Mouse (Mus musculus): ENCODE results near the gene Rgs11. TPM values are rescaled to one million over a fixed set of nuclear protein-coding genes. Genes with fewer than 3 reads are reported as not detected.
"Not testable (repeated sequence)": the region's sequence is repeated elsewhere in the genome, so short reads cannot be mapped to it uniquely, and the experiment has no call there.

The Rgs11 gene
- 8.6 and 9.3 TPM in 2 replicates for polyA plus RNA-seq (2015; fragmentation: Nextera tagmentation; extraction: Ambion mirVana)

- WGBS = 2% methylated on average over 22 of the region's 22 CpGs
- peaks cover 5% of the 10 kb centered on the region for H3K36me3 ChIP-seq
- no peak for ATAC-seq (ENCODE audit: extremely low read depth, insufficient number of reproducible peaks, low FRiP score, low TSS enrichment)
- H3K4me2 ChIP-seq = peak within 1 kb of the TSS; percentile 98
- no peaks in the 10 kb centered on the region for H3K9me3 ChIP-seq
- H3K9ac ChIP-seq = peak within 1 kb of the TSS; percentile 76
- peaks cover 26% of the 10 kb centered on the region for H3K4me1 ChIP-seq
- H3K27ac ChIP-seq (replicated peaks) = no peak within 1 kb of the TSS
- H3K4me3 ChIP-seq = peak within 1 kb of the TSS; percentile 63
- H3K27me3 ChIP-seq (replicated peaks) = peaks cover 87% of the 10 kb centered on the region
Observed at GRCm38 (mm10) chr17:26202737-26203136, at the start of gene Rgs11. Rgs11 (plus strand) TSS chr17:26202951.

DNA sequence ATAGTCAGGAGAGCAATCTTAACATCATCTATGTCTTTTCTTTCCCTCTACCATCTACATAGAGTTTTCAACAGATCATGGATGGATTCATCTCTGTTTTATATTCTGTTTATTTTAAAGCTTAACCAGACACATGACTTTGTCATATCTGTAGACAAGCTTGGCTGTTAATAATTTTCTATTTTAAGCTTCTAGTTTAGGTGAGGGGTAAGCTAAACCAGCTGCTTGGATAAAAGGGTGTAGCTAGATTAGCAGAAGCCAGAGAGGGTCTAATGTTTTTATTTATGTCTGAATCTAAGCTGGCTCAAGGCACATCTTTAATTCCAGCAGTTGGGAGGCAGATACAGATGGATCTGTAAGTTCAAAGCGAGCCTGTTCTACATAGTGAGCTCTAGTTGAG, 40.0 kb upstream of the Rgs11 start:
- H3K4me2 ChIP-seq = no peak overlapping the region
- WGBS = 90% methylated on average over 1 of the region's 1 CpGs

GRCm38 (mm10) chr17:26168039-26168438, 34.7 kb upstream of the Rgs11 start:
- Histone ChIP-seq H3K4me1 (peaks cover 10% of the 10 kb centered on the region), H3K4me2 (no peak overlapping the region), H3K4me3 (no peak overlapping the region), H3K27ac (replicated peaks) (no peak overlapping the region), H3K9me3 (no peaks in the 10 kb centered on the region), H3K9ac (no peak overlapping the region), H3K36me3 (peaks cover 15% of the 10 kb centered on the region), H3K27me3 (replicated peaks) (no peaks in the 10 kb centered on the region)
- no peak for ATAC-seq (ENCODE audit: extremely low read depth, insufficient number of reproducible peaks, low FRiP score, low TSS enrichment)
- whole genome bisulfite sequencing = 82% methylated on average over 2 of the region's 2 CpGs

More for the DNA sequence above, 40.0 kb upstream of the Rgs11 start:
- no peak for ATAC-seq (ENCODE audit: extremely low read depth, insufficient number of reproducible peaks, low FRiP score, low TSS enrichment)
- no peaks in the 10 kb centered on the region for H3K9me3 ChIP-seq
- no peak overlapping the region for H3K9ac ChIP-seq
- peaks cover 19% of the 10 kb centered on the region for H3K4me1 ChIP-seq
- H3K27me3 ChIP-seq (replicated peaks) = no peaks in the 10 kb centered on the region
- peaks cover 10% of the 10 kb centered on the region for H3K36me3 ChIP-seq
- 0 out of 2 replicates have a peak overlapping the region, but pooled peaks have one; percentile 24 for H3K27ac ChIP-seq (replicated peaks)
- H3K4me3 ChIP-seq = no peak overlapping the region

DNA sequence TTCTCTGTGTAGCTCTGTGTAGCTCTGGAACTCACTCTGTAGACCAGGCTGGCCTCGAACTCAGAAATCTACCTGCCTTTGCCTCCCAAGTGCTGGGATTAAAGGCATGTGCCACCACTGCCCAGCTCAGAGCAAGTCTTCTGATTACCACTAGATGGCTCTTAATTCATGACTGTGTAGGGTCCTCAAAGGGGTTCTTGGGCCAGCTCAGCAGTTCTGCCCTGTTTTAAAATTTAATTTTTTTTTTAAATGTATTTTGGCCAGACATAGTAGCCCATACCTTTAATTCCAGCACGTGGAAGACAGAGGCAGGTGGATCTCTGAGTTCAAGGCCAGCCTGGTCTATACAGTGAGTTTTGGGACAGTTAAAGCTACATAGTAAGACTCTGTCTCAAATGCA, 27.5 kb upstream of the Rgs11 start:
- ATAC-seq (ENCODE audit: extremely low read depth, insufficient number of reproducible peaks, low FRiP score, low TSS enrichment); H3K9ac ChIP-seq; H3K4me3 ChIP-seq; H3K27me3 ChIP-seq (replicated peaks); H3K9me3 ChIP-seq; H3K4me2 ChIP-seq; H3K4me1 ChIP-seq; H3K27ac ChIP-seq (replicated peaks): not testable (repeated sequence)
- WGBS = 75% methylated on average over 2 of the region's 2 CpGs
- H3K36me3 ChIP-seq = peaks cover 56% of the 10 kb centered on the region

DNA sequence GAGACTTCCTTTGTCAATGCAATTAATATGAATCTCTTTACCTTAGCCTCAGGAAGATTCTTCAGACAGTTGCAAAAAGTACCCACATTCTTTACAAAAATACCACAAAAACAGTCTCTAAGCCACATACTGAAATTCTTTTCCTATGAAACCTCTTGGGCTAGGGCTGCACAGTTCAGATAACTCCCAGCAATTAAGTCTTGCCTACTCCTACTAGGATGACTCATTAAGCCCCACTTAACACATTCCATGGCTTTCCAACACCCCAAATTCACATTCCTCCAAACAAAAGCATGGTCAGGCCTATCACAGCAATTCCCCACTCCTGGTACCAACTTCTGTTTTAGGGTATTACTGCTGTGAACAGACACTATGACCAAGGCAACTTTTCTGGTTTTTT, 24.1 kb upstream of the Rgs11 start:
- peaks cover 76% of the 10 kb centered on the region for H3K36me3 ChIP-seq
- ATAC-seq (ENCODE audit: extremely low read depth, insufficient number of reproducible peaks, low FRiP score, low TSS enrichment) = no peak
- H3K9me3 ChIP-seq = 0 out of 2 replicates have a peak, but pooled peaks cover 6% of the 10 kb centered on the region
- H3K9ac ChIP-seq = no peak overlapping the region
- H3K27ac ChIP-seq (replicated peaks) = no peak overlapping the region
- H3K27me3 ChIP-seq (replicated peaks) = no peaks in the 10 kb centered on the region
- no peak overlapping the region for H3K4me2 ChIP-seq
- H3K4me3 ChIP-seq = no peak overlapping the region
- no peaks in the 10 kb centered on the region for H3K4me1 ChIP-seq

- no peak overlapping the region for H3K27ac ChIP-seq (replicated peaks)
- no peak for ATAC-seq (ENCODE audit: extremely low read depth, insufficient number of reproducible peaks, low FRiP score, low TSS enrichment)
- no peak overlapping the region for H3K9ac ChIP-seq
- H3K27me3 ChIP-seq (replicated peaks) = no peaks in the 10 kb centered on the region
- H3K36me3 ChIP-seq = peaks cover 80% of the 10 kb centered on the region
- 0 out of 2 replicates have a peak, but pooled peaks cover 6% of the 10 kb centered on the region for H3K9me3 ChIP-seq
- H3K4me2 ChIP-seq = no peak overlapping the region
- no peak overlapping the region for H3K4me3 ChIP-seq
- H3K4me1 ChIP-seq = no peaks in the 10 kb centered on the region
- WGBS = 89% methylated on average over 3 of the region's 3 CpGs
Observed at GRCm38 (mm10) chr17:26181179-26181578, 21.6 kb upstream of the Rgs11 start.

DNA sequence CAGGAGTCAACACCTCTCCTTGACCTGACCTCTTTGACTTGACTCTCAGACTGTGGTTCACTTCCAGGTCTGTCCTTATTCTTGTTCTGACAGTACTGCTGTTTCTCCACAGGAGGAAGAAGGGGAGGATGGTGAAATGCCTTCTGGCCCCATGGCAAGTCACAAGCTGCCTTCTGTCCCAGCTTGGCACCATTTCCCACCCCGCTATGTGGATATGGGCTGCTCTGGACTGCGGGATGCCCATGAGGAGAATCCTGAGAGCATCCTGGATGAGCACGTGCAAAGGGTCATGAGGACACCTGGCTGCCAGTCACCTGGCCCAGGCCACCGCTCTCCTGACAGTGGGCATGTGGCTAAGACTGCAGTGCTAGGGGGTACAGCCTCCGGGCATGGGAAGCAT, 15.2 kb upstream of the Rgs11 start:
- ATAC-seq (ENCODE audit: extremely low read depth, insufficient number of reproducible peaks, low FRiP score, low TSS enrichment) = no peak
- Histone ChIP-seq H3K4me1 (no peaks in the 10 kb centered on the region), H3K36me3 (peaks cover 96% of the 10 kb centered on the region), H3K27ac (replicated peaks) (no peak overlapping the region), H3K9me3 (no peaks in the 10 kb centered on the region), H3K4me3 (no peak overlapping the region), H3K4me2 (no peak overlapping the region), H3K9ac (no peak overlapping the region), H3K27me3 (replicated peaks) (no peaks in the 10 kb centered on the region)
- 92% methylated on average over 5 of the region's 5 CpGs for WGBS

DNA sequence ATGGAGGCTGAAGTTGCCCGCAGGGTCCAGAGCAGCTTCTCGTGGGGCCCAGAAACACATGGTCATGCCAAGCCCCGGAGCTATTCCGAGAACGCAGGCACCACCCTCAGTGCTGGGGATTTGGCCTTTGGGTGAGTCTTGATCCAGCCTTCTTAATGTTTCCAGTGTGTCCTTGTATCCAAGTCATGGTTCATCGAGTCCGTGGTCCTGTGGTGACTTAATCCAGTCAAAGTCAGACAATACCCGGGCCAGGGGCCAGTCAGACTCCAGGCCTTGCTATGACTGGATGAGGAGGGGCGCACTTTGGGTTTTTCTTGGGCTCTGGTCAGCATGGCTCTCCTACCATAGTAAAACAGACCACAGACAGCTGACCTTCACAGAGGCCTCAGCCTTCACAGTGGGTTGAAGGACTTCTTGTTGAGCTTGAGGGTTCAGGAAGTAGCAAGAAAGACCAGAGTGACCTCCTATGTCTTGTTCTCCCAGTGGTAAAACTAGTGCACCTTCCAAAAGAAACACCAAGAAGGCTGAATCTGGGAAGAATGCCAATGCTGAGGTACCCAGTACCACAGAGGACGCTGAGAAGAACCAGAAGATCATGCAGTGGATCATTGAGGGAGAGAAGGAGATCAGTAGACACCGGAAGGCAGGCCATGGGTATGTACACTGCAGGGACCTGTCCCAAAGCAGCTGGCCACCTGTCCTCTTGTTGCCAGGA, 14.5 kb upstream of the Rgs11 start:
- H3K4me3 ChIP-seq = no peak overlapping the region
- no peaks in the 10 kb centered on the region for H3K9me3 ChIP-seq
- H3K4me2 ChIP-seq = no peak overlapping the region
- 92% methylated on average over 11 of the region's 11 CpGs for WGBS
- no peaks in the 10 kb centered on the region for H3K4me1 ChIP-seq
- H3K9ac ChIP-seq = no peak overlapping the region
- no peaks in the 10 kb centered on the region for H3K27me3 ChIP-seq (replicated peaks)
- H3K36me3 ChIP-seq = peaks cover 96% of the 10 kb centered on the region
- ATAC-seq (ENCODE audit: extremely low read depth, insufficient number of reproducible peaks, low FRiP score, low TSS enrichment) = no peak
- no peak overlapping the region for H3K27ac ChIP-seq (replicated peaks)

- 88% methylated on average over 7 of the region's 7 CpGs for WGBS
- not testable (repeated sequence) for H3K9me3 ChIP-seq
- H3K36me3 ChIP-seq = peaks cover 97% of the 10 kb centered on the region
Observed at GRCm38 (mm10) chr17:26191486-26191885, 11.3 kb upstream of the Rgs11 start.

DNA sequence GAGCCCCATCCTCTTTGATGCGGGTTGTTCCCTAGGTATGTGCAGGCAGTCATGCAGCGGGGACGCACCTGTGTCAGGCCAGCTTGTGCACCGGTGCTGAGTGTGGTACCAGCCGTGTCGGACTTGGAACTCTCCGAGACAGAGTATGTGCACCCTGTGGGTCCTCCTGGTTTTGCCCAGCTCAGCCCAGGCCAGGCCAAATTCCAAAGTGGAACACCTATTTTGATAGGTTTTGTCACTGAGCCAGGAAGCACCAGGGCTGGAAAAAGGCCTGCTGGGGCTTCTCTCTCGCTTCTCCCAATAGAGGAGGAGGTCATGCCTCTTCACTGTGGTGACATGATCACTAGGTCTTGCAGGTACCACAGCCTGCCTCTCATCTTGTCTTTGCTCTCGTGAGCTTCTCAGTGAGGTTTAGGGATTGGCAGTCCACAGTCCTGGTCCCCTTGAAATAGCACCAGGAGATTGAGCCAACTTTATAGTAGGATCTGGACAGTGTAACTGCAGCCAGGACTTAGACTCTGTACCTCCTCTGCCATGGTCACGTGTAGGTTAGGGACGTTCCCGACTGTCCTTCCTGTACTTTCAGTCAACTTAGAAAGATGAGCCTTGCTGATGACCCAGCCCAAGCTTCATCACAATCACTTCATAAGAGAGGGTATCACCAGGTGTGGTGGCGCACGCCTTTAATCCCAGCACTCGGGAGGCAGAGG, 10.1 kb upstream of the Rgs11 start:
- no peak overlapping the region for H3K9ac ChIP-seq
- WGBS = 93% methylated on average over 15 of the region's 15 CpGs

More at GRCm38 (mm10) chr17:26191486-26191885, 11.3 kb upstream of the Rgs11 start:
- ATAC-seq (ENCODE audit: extremely low read depth, insufficient number of reproducible peaks, low FRiP score, low TSS enrichment); H3K27ac ChIP-seq (replicated peaks); H3K4me3 ChIP-seq; H3K4me1 ChIP-seq; H3K27me3 ChIP-seq (replicated peaks); H3K9ac ChIP-seq; H3K4me2 ChIP-seq: not testable (repeated sequence)

DNA sequence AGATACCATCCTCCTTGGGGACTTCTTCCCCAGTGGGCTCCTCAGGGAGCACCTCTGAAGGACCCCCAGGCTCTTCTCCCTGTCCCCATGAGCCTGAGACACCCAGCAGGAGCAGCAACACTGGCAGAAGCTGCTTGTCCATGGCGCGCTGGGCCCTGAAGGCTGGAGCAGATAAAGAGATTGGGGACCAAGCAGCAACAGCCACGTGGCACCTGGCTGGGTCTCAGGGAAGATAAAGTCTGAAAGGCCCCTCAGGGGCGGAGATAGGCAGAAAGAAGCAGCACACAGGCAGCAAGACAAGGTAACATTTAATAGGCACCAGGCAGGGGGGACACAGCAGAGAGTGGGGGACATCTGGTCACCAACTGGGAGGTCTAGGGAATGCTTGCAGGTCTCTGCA, 3.9 kb upstream of the Rgs11 start, which contains the start of gene Pdia2:
Pdia2 (minus strand) TSS at position 196 of the 400 bp plus-strand sequence.
- peaks cover 51% of the 10 kb centered on the region for H3K27me3 ChIP-seq (replicated peaks)
- H3K4me1 ChIP-seq = peaks cover 26% of the 10 kb centered on the region
- no peak within 1 kb of the TSS for H3K4me3 ChIP-seq
- H3K4me2 ChIP-seq = no peak within 1 kb of the TSS
- peaks cover 43% of the 10 kb centered on the region for H3K36me3 ChIP-seq
- ATAC-seq (ENCODE audit: extremely low read depth, insufficient number of reproducible peaks, low FRiP score, low TSS enrichment) = no peak
- 43% methylated on average over 4 of the region's 4 CpGs for WGBS
- no peaks in the 10 kb centered on the region for H3K9me3 ChIP-seq
- no peak within 1 kb of the TSS for H3K9ac ChIP-seq
- H3K27ac ChIP-seq (replicated peaks) = no peak within 1 kb of the TSS

More for the DNA sequence above, 10.1 kb upstream of the Rgs11 start:
- Histone ChIP-seq H3K27ac (replicated peaks) (no peak overlapping the region), H3K4me3 (no peak overlapping the region), H3K27me3 (replicated peaks) (no peaks in the 10 kb centered on the region), H3K4me1 (no peaks in the 10 kb centered on the region), H3K36me3 (peaks cover 98% of the 10 kb centered on the region), H3K4me2 (no peak overlapping the region), H3K9me3 (no peaks in the 10 kb centered on the region)
- ATAC-seq (ENCODE audit: extremely low read depth, insufficient number of reproducible peaks, low FRiP score, low TSS enrichment) = no peak

Data from heart, embryonic 13.5 days (tissue).